Mouse (Mus musculus): ENCODE data around the gene Obox1.
"Not testable (repeated sequence)": the region's sequence is repeated elsewhere in the genome, so short reads cannot be mapped to it uniquely, and the experiment has no call there.

Gene Obox1

GRCm38 (mm10) chr7:15388421-15388998 is at the start of gene Obox1, which contains the start of gene Obox2:
Gene Obox1 (plus strand): TSS chr7:15388948.
Gene Obox2 (plus strand): TSS chr7:15388721.
- DNase-seq, result not testable (repeated sequence)

- DNase-seq, result not testable (repeated sequence)
Observed at GRCm38 (mm10) chr7:15399147-15399874, 10.6 kb downstream of the Obox1 start.

DNA sequence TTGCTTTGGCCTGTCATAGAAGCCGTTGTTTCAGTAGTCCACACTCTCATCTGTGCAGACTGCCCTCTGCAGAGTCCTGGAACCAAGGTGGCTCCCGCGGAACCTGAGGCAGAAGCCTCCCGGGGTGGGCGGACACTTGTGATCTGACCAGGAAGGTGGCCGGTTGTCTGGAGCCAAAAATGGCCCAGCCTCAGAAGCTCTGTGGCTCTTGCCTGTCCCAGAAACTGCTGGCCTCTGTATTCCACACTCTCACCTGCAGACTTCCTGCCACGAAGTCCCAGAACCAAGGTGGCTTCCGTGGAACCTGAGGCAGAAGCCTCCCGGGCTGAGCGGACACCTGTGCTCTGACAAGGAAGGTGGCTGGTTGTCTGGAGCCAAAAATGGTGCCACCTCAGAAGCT is 18.1 kb downstream of the Obox1 start:
- not testable (repeated sequence) for DNase-seq

DNA sequence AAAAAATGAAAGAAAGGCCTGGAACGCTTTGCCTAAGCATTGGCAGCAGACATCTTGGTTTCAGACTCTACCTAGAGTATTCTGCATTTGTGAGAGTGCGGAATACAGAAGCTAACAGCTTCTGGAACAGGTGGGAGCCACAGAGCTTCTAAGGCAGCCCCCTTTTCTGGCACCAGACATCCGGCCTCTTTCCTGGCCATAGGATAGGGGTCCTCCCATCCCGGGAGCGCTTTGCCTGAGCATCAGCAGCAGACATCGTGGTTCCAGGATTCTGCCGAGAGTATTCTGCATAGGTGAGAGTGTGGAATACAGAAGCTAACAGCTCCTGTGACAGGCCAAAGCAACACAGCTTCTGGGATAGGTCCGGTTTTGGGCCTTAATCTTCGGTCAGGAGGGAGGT is 29.3 kb downstream of the Obox1 start:
- DNase-seq, result not testable (repeated sequence)

DNA sequence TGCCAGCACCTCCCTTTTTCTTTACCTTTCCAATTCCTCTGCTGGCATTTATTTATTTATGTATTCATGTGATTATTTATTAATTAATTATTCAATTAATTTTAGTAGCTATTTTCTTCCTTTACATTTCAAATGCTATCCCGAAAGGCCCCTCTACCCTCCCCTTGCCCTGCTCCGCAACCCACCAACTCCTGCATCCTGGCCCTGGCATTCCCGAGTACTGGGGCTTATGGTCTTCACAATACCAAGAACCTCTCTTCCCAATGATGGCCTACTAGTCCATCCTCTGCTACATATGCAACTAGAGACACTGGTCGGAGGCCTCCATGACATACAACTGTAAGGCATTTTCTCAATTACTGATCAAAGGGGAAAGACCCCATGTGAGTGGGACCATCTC is 36.8 kb downstream of the Obox1 start:
- DNase-seq, result not testable (repeated sequence)

DNA sequence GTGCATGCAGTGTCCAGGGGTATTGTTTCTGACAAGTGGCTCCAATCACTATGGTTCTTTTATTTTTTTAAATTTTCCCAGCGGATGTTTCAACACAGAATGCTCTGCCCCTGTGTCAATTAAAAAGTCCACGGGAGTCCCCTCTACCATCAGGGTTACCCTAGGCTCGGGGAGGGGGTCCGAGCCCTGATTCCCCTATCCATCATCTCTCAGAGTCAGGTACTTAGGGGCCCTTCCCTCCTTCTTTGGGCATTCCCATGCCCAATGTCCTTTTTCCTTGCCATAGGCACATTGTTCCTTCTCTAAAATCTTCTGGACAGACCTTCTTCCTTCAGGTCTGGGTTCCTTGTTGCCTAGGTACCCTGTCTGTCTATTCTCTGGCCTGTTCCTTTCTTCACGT is 120.7 kb downstream of the Obox1 start:
- DNase-seq, result not testable (repeated sequence)
